Mouse (Mus musculus): ENCODE data around the gene Cap1. TPM values are rescaled to one million over a fixed set of nuclear protein-coding genes. Genes with fewer than 3 reads are reported as not detected.

Gene Cap1
- polyA plus RNA-seq, 1 experiment from 2014 or later = 34.7 TPM

GRCm38 (mm10) chr4:122857909-122858308 is 27.9 kb downstream of the Cap1 start:
- Histone ChIP-seq H3K36me3 (peaks cover 80% of the 10 kb centered on the region), H3K27me3 (replicated peaks) (no peaks in the 10 kb centered on the region), H3K27ac (no peak overlapping the region), H3K4me2 (replicated peaks) (no peak overlapping the region), H3K4me1 (no peaks in the 10 kb centered on the region), H3K9me3 (no peaks in the 10 kb centered on the region), H3K4me3 (no peak overlapping the region), H3K9ac (no peak overlapping the region)
- 54% methylated on average over 2 of the region's 2 CpGs for WGBS
- no peak for ATAC-seq (ENCODE audit: low FRiP score, low read depth)

GRCm38 (mm10) chr4:122854770-122855169 is 31.1 kb downstream of the Cap1 start:
- H3K27me3 ChIP-seq (replicated peaks) = no peaks in the 10 kb centered on the region
- 92% methylated on average over 4 of the region's 4 CpGs for WGBS
- H3K27ac ChIP-seq = no peak overlapping the region
- H3K4me2 ChIP-seq (replicated peaks) = no peak overlapping the region
- no peak overlapping the region for H3K9ac ChIP-seq
- peaks cover 73% of the 10 kb centered on the region for H3K36me3 ChIP-seq
- H3K4me1 ChIP-seq = no peaks in the 10 kb centered on the region
- H3K9me3 ChIP-seq = no peaks in the 10 kb centered on the region
- no peak overlapping the region for H3K4me3 ChIP-seq
- ATAC-seq (ENCODE audit: low FRiP score, low read depth) = no peak

GRCm38 (mm10) chr4:122853691-122854090 is 32.2 kb downstream of the Cap1 start:
- H3K4me2 ChIP-seq (replicated peaks) = no peak overlapping the region
- no peak overlapping the region for H3K4me3 ChIP-seq
- 37% methylated on average over 2 of the region's 2 CpGs for WGBS
- H3K9ac ChIP-seq = no peak overlapping the region
- peaks cover 74% of the 10 kb centered on the region for H3K36me3 ChIP-seq
- H3K4me1 ChIP-seq = no peaks in the 10 kb centered on the region
- H3K9me3 ChIP-seq = no peaks in the 10 kb centered on the region
- no peaks in the 10 kb centered on the region for H3K27me3 ChIP-seq (replicated peaks)
- ATAC-seq (ENCODE audit: low FRiP score, low read depth) = no peak
- no peak overlapping the region for H3K27ac ChIP-seq

GRCm38 (mm10) chr4:122851535-122851934 is 34.3 kb downstream of the Cap1 start:
- ATAC-seq (ENCODE audit: low FRiP score, low read depth) = no peak
- no peak overlapping the region for H3K9ac ChIP-seq
- H3K36me3 ChIP-seq = peaks cover 71% of the 10 kb centered on the region
- no peaks in the 10 kb centered on the region for H3K27me3 ChIP-seq (replicated peaks)
- H3K4me2 ChIP-seq (replicated peaks) = no peak overlapping the region
- no peak overlapping the region for H3K4me3 ChIP-seq
- no peaks in the 10 kb centered on the region for H3K9me3 ChIP-seq
- no peak overlapping the region for H3K27ac ChIP-seq
- no peaks in the 10 kb centered on the region for H3K4me1 ChIP-seq

- Histone ChIP-seq H3K36me3 (peaks cover 72% of the 10 kb centered on the region), H3K27ac (no peak overlapping the region), H3K9me3 (no peaks in the 10 kb centered on the region), H3K4me2 (replicated peaks) (no peak overlapping the region), H3K4me3 (no peak overlapping the region), H3K4me1 (no peaks in the 10 kb centered on the region), H3K27me3 (replicated peaks) (no peaks in the 10 kb centered on the region), H3K9ac (no peak overlapping the region)
- no peak for ATAC-seq (ENCODE audit: low FRiP score, low read depth)
- WGBS = 85% methylated on average over 13 of the region's 13 CpGs
Measured at GRCm38 (mm10) chr4:122848150-122848621, 37.7 kb downstream of the Cap1 start.

- 56% methylated on average over 1 of the region's 1 CpGs for WGBS
- H3K36me3 ChIP-seq = peaks cover 15% of the 10 kb centered on the region
- peaks cover 17% of the 10 kb centered on the region for H3K4me1 ChIP-seq
- no peak overlapping the region for H3K9ac ChIP-seq
- H3K4me2 ChIP-seq (replicated peaks) = peak overlapping the region; percentile 24; the same call in 1 of the 2 replicates
- H3K27me3 ChIP-seq (replicated peaks) = no peaks in the 10 kb centered on the region
- no peak overlapping the region for H3K4me3 ChIP-seq
- no peak for ATAC-seq (ENCODE audit: low FRiP score, low read depth)
- no peak overlapping the region for H3K27ac ChIP-seq
- H3K9me3 ChIP-seq = 0 out of 2 replicates have a peak, but pooled peaks cover 6% of the 10 kb centered on the region
Measured at GRCm38 (mm10) chr4:122838416-122838815, 47.4 kb downstream of the Cap1 start.

- H3K4me2 ChIP-seq (replicated peaks) = peak overlapping the region; percentile 24; the same call in 1 of the 2 replicates
- H3K36me3 ChIP-seq = peaks cover 15% of the 10 kb centered on the region
- H3K4me1 ChIP-seq = peaks cover 17% of the 10 kb centered on the region
- 0 out of 2 replicates have a peak, but pooled peaks cover 6% of the 10 kb centered on the region for H3K9me3 ChIP-seq
- H3K27ac ChIP-seq = no peak overlapping the region
- ATAC-seq (ENCODE audit: low FRiP score, low read depth) = no peak
- no peak overlapping the region for H3K9ac ChIP-seq
- 27% methylated on average over 2 of the region's 2 CpGs for WGBS
- no peak overlapping the region for H3K4me3 ChIP-seq
- no peaks in the 10 kb centered on the region for H3K27me3 ChIP-seq (replicated peaks)
Measured at GRCm38 (mm10) chr4:122837994-122838393, 47.9 kb downstream of the Cap1 start.

- Histone ChIP-seq H3K27me3 (replicated peaks) (no peaks in the 10 kb centered on the region), H3K9ac (0 out of 2 replicates have a peak overlapping the region, but pooled peaks have one; percentile 75), H3K27ac (no peak overlapping the region), H3K9me3 (0 out of 2 replicates have a peak, but pooled peaks cover 6% of the 10 kb centered on the region), H3K4me2 (replicated peaks) (peak overlapping the region; percentile 83), H3K36me3 (peaks cover 15% of the 10 kb centered on the region), H3K4me3 (no peak overlapping the region), H3K4me1 (peaks cover 18% of the 10 kb centered on the region)
- ATAC-seq (ENCODE audit: low FRiP score, low read depth) = no peak
- 70% methylated on average over 6 of the region's 6 CpGs for WGBS
Measured at GRCm38 (mm10) chr4:122837180-122837730, 48.6 kb downstream of the Cap1 start.

GRCm38 (mm10) chr4:122836403-122836775 is 49.5 kb downstream of the Cap1 start:
- peak; percentile 43 for ATAC-seq (ENCODE audit: low FRiP score, low read depth)
- WGBS = 0% methylated on average over 7 of the region's 7 CpGs
- Histone ChIP-seq H3K4me1 (peaks cover 22% of the 10 kb centered on the region), H3K4me3 (peak overlapping the region; percentile 67), H3K27me3 (replicated peaks) (no peaks in the 10 kb centered on the region), H3K27ac (no peak overlapping the region), H3K36me3 (peaks cover 8% of the 10 kb centered on the region; the same call in 1 of the 2 replicates), H3K4me2 (replicated peaks) (peak overlapping the region; percentile 83), H3K9ac (peak overlapping the region; percentile 75), H3K9me3 (no peaks in the 10 kb centered on the region)

- H3K27ac ChIP-seq = no peak within 1 kb of the TSS
- peak; percentile 87 for ATAC-seq (ENCODE audit: low FRiP score, low read depth)
- H3K4me3 ChIP-seq = peak within 1 kb of the TSS; percentile 67
- H3K9me3 ChIP-seq = no peaks in the 10 kb centered on the region
- peak within 1 kb of the TSS; percentile 75 for H3K9ac ChIP-seq
- H3K4me1 ChIP-seq = peaks cover 22% of the 10 kb centered on the region
- H3K27me3 ChIP-seq (replicated peaks) = no peaks in the 10 kb centered on the region
- peak within 1 kb of the TSS; percentile 83 for H3K4me2 ChIP-seq (replicated peaks)
- peaks cover 4% of the 10 kb centered on the region; the same call in 1 of the 2 replicates for H3K36me3 ChIP-seq
- WGBS = 4% methylated on average over 31 of the region's 31 CpGs
Measured at GRCm38 (mm10) chr4:122835530-122836402, 50.1 kb downstream of the Cap1 start, which contains the start of gene Ppt1. Ppt1 (plus strand) TSS chr4:122836242.

GRCm38 (mm10) chr4:122831888-122832287 is 54.0 kb downstream of the Cap1 start:
- no peaks in the 10 kb centered on the region for H3K27me3 ChIP-seq (replicated peaks)
- no peak overlapping the region for H3K27ac ChIP-seq
- WGBS = 5% methylated on average over 1 of the region's 1 CpGs
- H3K9ac ChIP-seq = no peak overlapping the region
- peak; percentile 57 for ATAC-seq (ENCODE audit: low FRiP score, low read depth)
- no peaks in the 10 kb centered on the region for H3K9me3 ChIP-seq
- H3K4me1 ChIP-seq = peaks cover 9% of the 10 kb centered on the region
- no peak overlapping the region for H3K4me2 ChIP-seq (replicated peaks)
- no peaks in the 10 kb centered on the region for H3K36me3 ChIP-seq
- no peak overlapping the region for H3K4me3 ChIP-seq

- Histone ChIP-seq H3K9ac (no peak overlapping the region), H3K27ac (no peak overlapping the region), H3K36me3 (no peaks in the 10 kb centered on the region), H3K27me3 (replicated peaks) (no peaks in the 10 kb centered on the region), H3K4me2 (replicated peaks) (no peak overlapping the region), H3K9me3 (no peaks in the 10 kb centered on the region), H3K4me1 (0 out of 2 replicates have a peak, but pooled peaks cover 4% of the 10 kb centered on the region), H3K4me3 (no peak overlapping the region)
- ATAC-seq (ENCODE audit: low FRiP score, low read depth) = no peak
- 96% methylated on average over 6 of the region's 6 CpGs for WGBS
Measured at GRCm38 (mm10) chr4:122829339-122829738, 56.5 kb downstream of the Cap1 start.
